Comparison of ENCODE assay signal across 19 mouse cellular contexts in the genomic region with DNA sequence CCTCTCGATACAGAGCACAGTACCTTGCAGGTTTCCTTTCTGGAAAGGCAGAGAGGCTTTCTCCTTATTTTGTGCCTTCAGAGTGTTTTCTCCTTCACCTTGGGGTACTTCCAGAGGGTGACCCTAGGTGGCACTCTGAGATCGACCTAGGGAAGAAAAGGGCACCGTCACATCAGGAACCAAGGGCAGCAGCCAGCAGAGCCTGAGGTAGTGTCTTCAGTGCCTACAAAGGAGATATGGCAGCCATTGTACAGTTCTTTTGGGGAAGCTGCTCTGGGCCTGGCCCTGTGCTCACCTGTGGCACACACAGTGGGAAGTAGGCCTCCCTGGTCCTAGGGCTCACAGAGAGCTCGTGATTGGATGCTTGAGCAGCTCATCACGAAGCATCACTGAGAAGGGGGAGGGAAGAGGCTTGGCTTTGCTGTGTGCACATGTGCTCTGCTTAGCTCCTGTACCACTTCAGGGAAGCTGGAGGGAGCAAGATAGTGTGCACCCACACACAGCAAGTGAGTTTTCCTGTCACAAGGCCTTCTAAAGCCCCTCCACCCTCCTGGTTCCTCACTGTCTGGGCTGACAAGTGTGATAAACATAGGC. TPM values are rescaled to one million over a fixed set of nuclear protein-coding genes. Genes with fewer than 3 reads are reported as not detected.
DNase-seq lines count a peak whose midpoint lies in the region; ATAC-seq and TF ChIP-seq lines count a peak whose summit lies in the region.
"Had no signal": no experiment of that assay in that cellular context is flagged by ENCODE, and none has a peak within 500 bp of the region (broad histone marks: within the 10 kb centered on the region; RNA-seq: fewer than 3 reads in every experiment).

No protein-coding gene starts in this region.

- no peak for DNase-seq in heart, adult 2 months
- DNase-seq in heart, postnatal 36 days, result no peak
- peak; percentile 62 for DNase-seq in CH12.LX (ENCODE audit: extremely low read depth)
- peak; percentile 23 for DNase-seq in MEL (ENCODE audit: low read depth, low spot score)
- DNase-seq in limb, embryonic 10.5 days (ENCODE audit: low spot score), result no peak
- DNase-seq in forebrain, embryonic 10.5 days (ENCODE audit: extremely low spot score, low spot score), result no peak
- DNase-seq in heart, adult 18-20 months, result no peak
- DNase-seq: cerebellum, postnatal 14 days; kidney, postnatal 14 days; lung, embryonic 14.5 days; lung, postnatal 4 days; midbrain, embryonic 14.5 days; thymus, postnatal 14 days had no signal

- TF ChIP-seq CTCF in heart, adult 2 months (IDR thresholded peaks at IDR 0.05), result 0 out of 2 replicates have a peak, but pooled peaks have one; percentile 5
- TF ChIP-seq CTCF in CH12.LX (conservative IDR thresholded peaks at IDR 0.05 in 1 of 2, IDR thresholded peaks at IDR 0.05 in 1 of 2; ENCODE audit: low read depth in 2 of 2, low read length in 2 of 2) (peak in 1 of 2 experiments; percentile 53; a peak in 3 of 4 replicates), MEL (IDR thresholded peaks at IDR 0.05 in 2 of 3, conservative IDR thresholded peaks at IDR 0.05 in 1 of 3; ENCODE audit: control insufficient read depth in 1 of 3, insufficient read depth in 1 of 3, low read depth in 2 of 3, low read length in 3 of 3, poor library complexity in 1 of 3, severe bottlenecking in 1 of 3) (peak in 1 of 3 experiments; percentile 41; a peak in 2 of 6 replicates)

- intact Hi-C loops in heart, adult 2 months (cut with DNase I), result no loop called here
- intact Hi-C loops in heart, postnatal 36 days (cut with DNase I), result no loop called here

- H3K4me2 ChIP-seq in CH12.LX (ENCODE audit: insufficient read depth, low read depth, poor library complexity, severe bottlenecking), result no peak overlapping the region
- H3K4me2 ChIP-seq in midbrain, embryonic 15.5 days, result no peak overlapping the region
- H3K4me2 ChIP-seq: forebrain, embryonic 15.5 days; limb, embryonic 15.5 days; lung, embryonic 14.5 days had no signal

- H3K9ac ChIP-seq in heart, adult 2 months (ENCODE audit: low read depth, low read length), result no peak overlapping the region
- H3K9ac ChIP-seq in CH12.LX (ENCODE audit: insufficient read depth, low read depth) (no peak overlapping the region), MEL (ENCODE audit: control insufficient read depth, low read depth, low read length, poor library complexity, severe bottlenecking) (no peak overlapping the region)
- H3K9ac ChIP-seq in midbrain, embryonic 15.5 days, result no peak overlapping the region
- H3K9ac ChIP-seq: forebrain, embryonic 15.5 days; limb, embryonic 15.5 days; lung, embryonic 14.5 days had no signal

- TF ChIP-seq EP300 in heart, adult 2 months (IDR thresholded peaks at IDR 0.05; ENCODE audit: insufficient read depth, low read depth, low read length), result no peak
- TF ChIP-seq EP300 in CH12.LX (IDR thresholded peaks at IDR 0.05; ENCODE audit: low read length) (no peak), MEL (IDR thresholded peaks at IDR 0.05; ENCODE audit: low read depth in 1 of 2, low read length in 2 of 2) (no peak)

- 94% methylated on average over 5 of the region's 5 CpGs for WGBS in heart, adult 2 months
- 93% methylated on average over 5 of the region's 5 CpGs for WGBS in limb, embryonic 10.5 days
- 90% methylated on average over 5 of the region's 5 CpGs for WGBS in forebrain, embryonic 10.5 days
- 93% methylated on average over 5 of the region's 5 CpGs for WGBS in midbrain, embryonic 15.5 days

- H3K27ac ChIP-seq in heart, adult 2 months, result no peak overlapping the region
- H3K27ac ChIP-seq in CH12.LX (ENCODE audit: insufficient read depth, low read depth) (no peak overlapping the region; the same call in 1 of the 2 replicates), MEL (ENCODE audit: control insufficient read depth, low read depth, low read length) (no peak overlapping the region)
- H3K27ac ChIP-seq in limb, embryonic 10.5 days, result 0 out of 2 replicates have a peak overlapping the region, but pooled peaks have one; percentile 14
- no peak overlapping the region for H3K27ac ChIP-seq in forebrain, embryonic 10.5 days
- H3K27ac ChIP-seq in midbrain, embryonic 15.5 days, result no peak overlapping the region
- H3K27ac ChIP-seq: forebrain, embryonic 15.5 days; heart, embryonic 10.5 days; limb, embryonic 15.5 days had no signal

- H3K79me2 ChIP-seq in heart, adult 2 months (replicated peaks; ENCODE audit: control insufficient read depth, insufficient read depth, low read length), result no peaks in the 10 kb centered on the region
- H3K79me2 ChIP-seq in CH12.LX (replicated peaks; ENCODE audit: control insufficient read depth, extremely low read depth, insufficient read depth, poor library complexity, severe bottlenecking), result no peaks in the 10 kb centered on the region
- no peaks in the 10 kb centered on the region for H3K79me2 ChIP-seq in MEL (ENCODE audit: control insufficient read depth, insufficient read depth, low read length, poor library complexity)

- dilution Hi-C loops in CH12.LX (cut with MboI; ENCODE audit: extremely low pct_ligation_motif_present, extremely low pct_unique_long_range_greater_than_20kb, low sequenced_read_pairs), result no loop called here

- TF ChIP-seq RAD21 in CH12.LX (IDR thresholded peaks at IDR 0.05; ENCODE audit: low read depth, low read length), result peak; percentile 47
- peak; percentile 3 for TF ChIP-seq RAD21 in MEL (IDR thresholded peaks at IDR 0.05; ENCODE audit: low read depth, low read length)

- H3K9me3 ChIP-seq in CH12.LX (replicated peaks; ENCODE audit: low read length), result no peaks in the 10 kb centered on the region
- no peaks in the 10 kb centered on the region for H3K9me3 ChIP-seq in MEL (replicated peaks; ENCODE audit: insufficient read depth, low read length)
- H3K9me3 ChIP-seq in limb, embryonic 10.5 days (replicated peaks), result no peaks in the 10 kb centered on the region
- no peaks in the 10 kb centered on the region for H3K9me3 ChIP-seq in forebrain, embryonic 10.5 days
- no peaks in the 10 kb centered on the region for H3K9me3 ChIP-seq in midbrain, embryonic 15.5 days
- H3K9me3 ChIP-seq: forebrain, embryonic 15.5 days; heart, embryonic 10.5 days; limb, embryonic 15.5 days had no signal

- H3K4me1 ChIP-seq in heart, adult 2 months (ENCODE audit: control insufficient read depth, insufficient read depth, low read length), result no peaks in the 10 kb centered on the region
- H3K4me1 ChIP-seq in CH12.LX (ENCODE audit: control insufficient read depth in 1 of 2, insufficient read depth in 2 of 2), result peaks cover 14 to 27% of the 10 kb centered on the region in 2 experiments
- no peaks in the 10 kb centered on the region for H3K4me1 ChIP-seq in MEL (ENCODE audit: control insufficient read depth in 1 of 2, insufficient read depth in 2 of 2, low read length in 2 of 2)
- H3K4me1 ChIP-seq in limb, embryonic 10.5 days, result no peaks in the 10 kb centered on the region
- no peaks in the 10 kb centered on the region for H3K4me1 ChIP-seq in forebrain, embryonic 10.5 days
- H3K4me1 ChIP-seq in midbrain, embryonic 15.5 days, result no peaks in the 10 kb centered on the region
- H3K4me1 ChIP-seq: limb, embryonic 15.5 days had no signal

- in situ Hi-C loops in CH12.LX (cut with MboI; ENCODE audit: low pct_ligation_motif_present, low pct_unique_long_range_greater_than_20kb, low sequenced_read_pairs), result no loop called here

- H3K27me3 ChIP-seq in heart, adult 2 months (ENCODE audit: control insufficient read depth, insufficient read depth, low read length), result no peaks in the 10 kb centered on the region
- H3K27me3 ChIP-seq in CH12.LX (replicated peaks) (no peaks in the 10 kb centered on the region), MEL (ENCODE audit: control insufficient read depth in 1 of 2, insufficient read depth in 2 of 2, low read length in 2 of 2) (no peaks in the 10 kb centered on the region)
- H3K27me3 ChIP-seq in limb, embryonic 10.5 days (ENCODE audit: low read depth, poor library complexity, severe bottlenecking), result no peaks in the 10 kb centered on the region
- H3K27me3 ChIP-seq in forebrain, embryonic 10.5 days (ENCODE audit: poor library complexity, severe bottlenecking), result no peaks in the 10 kb centered on the region
- no peaks in the 10 kb centered on the region for H3K27me3 ChIP-seq in midbrain, embryonic 15.5 days (replicated peaks)
- H3K27me3 ChIP-seq: forebrain, embryonic 15.5 days; limb, embryonic 15.5 days had no signal

- no peak for ATAC-seq in midbrain, embryonic 15.5 days (replicated peaks)
- ATAC-seq: forebrain, embryonic 15.5 days; hindbrain, embryonic 16.5 days; intestine, postnatal 0 days had no signal

- no peak overlapping the region for H3K4me3 ChIP-seq in heart, adult 2 months
- H3K4me3 ChIP-seq in CH12.LX (replicated peaks in 1 of 3; ENCODE audit: low read depth in 2 of 3, low read length in 2 of 3, poor library complexity in 1 of 3) (no peak overlapping the region), MEL (ENCODE audit: control insufficient read depth in 1 of 2, insufficient read depth in 1 of 2, low read depth in 2 of 2, low read length in 2 of 2) (no peak overlapping the region)
- H3K4me3 ChIP-seq in limb, embryonic 10.5 days, result no peak overlapping the region
- H3K4me3 ChIP-seq in forebrain, embryonic 10.5 days, result no peak overlapping the region
- H3K4me3 ChIP-seq in midbrain, embryonic 15.5 days, result no peak overlapping the region
- H3K4me3 ChIP-seq: forebrain, embryonic 15.5 days; heart, embryonic 10.5 days; limb, embryonic 15.5 days had no signal

- H3K36me3 ChIP-seq in heart, adult 2 months (ENCODE audit: control insufficient read depth, insufficient read depth, low read length), result no peaks in the 10 kb centered on the region
- H3K36me3 ChIP-seq in CH12.LX (replicated peaks in 1 of 2; ENCODE audit: control insufficient read depth in 1 of 2, insufficient read depth in 1 of 2, low read length in 1 of 2) (peaks cover 46 to 69% of the 10 kb centered on the region in 2 experiments), MEL (ENCODE audit: control insufficient read depth in 1 of 2, insufficient read depth in 2 of 2, low read length in 2 of 2) (peaks cover 0 to 7% of the 10 kb centered on the region in 2 experiments; a peak in 2 of 4 replicates)
- H3K36me3 ChIP-seq in limb, embryonic 10.5 days, result peaks cover 74% of the 10 kb centered on the region
- H3K36me3 ChIP-seq in forebrain, embryonic 10.5 days (replicated peaks), result peaks cover 74% of the 10 kb centered on the region
- peaks cover 20% of the 10 kb centered on the region for H3K36me3 ChIP-seq in midbrain, embryonic 15.5 days (replicated peaks)

- no peak for TF ChIP-seq POLR2A in heart, adult 2 months (IDR thresholded peaks at IDR 0.05; ENCODE audit: insufficient read depth, low read depth, low read length)
- TF ChIP-seq POLR2A in CH12.LX (IDR thresholded peaks at IDR 0.05; ENCODE audit: low read depth, low read length) (no peak), MEL (IDR thresholded peaks at IDR 0.05; ENCODE audit: control insufficient read depth in 1 of 2, insufficient read depth in 1 of 2, low read depth in 1 of 2, low read length in 2 of 2, poor library complexity in 1 of 2) (no peak)

RNA-seq across cellular contexts. Expression of gene Gtpbp1, which starts 17.7 kb away (rescaled TPM):
- 10 to 100 TPM; 26.9 to 30.1 TPM for total RNA-seq in heart, adult 2 months (2021)
- polyA plus RNA-seq in heart, adult 2 months (2012; rRNA removed), result 27.0 and 30.5 TPM in 2 replicates
- 10 to 100 TPM; 27.2 to 28.4 TPM for total RNA-seq in heart, postnatal 36 days (2021)
- total RNA-seq in CH12.LX (2012; rRNA removed), result 32.9 and 34.2 TPM in 2 replicates
- 25.3 and 25.5 TPM in 2 replicates for total RNA-seq in CH12.LX (2014; rRNA removed)
- 45.2 and 45.3 TPM in 2 replicates for polyA plus RNA-seq in CH12.LX (2012; ENCODE audit: insufficient read length, low read depth)
- 41.9 and 50.3 TPM in 2 replicates for total RNA-seq in MEL (2012; rRNA removed)
- polyA plus RNA-seq in MEL (2012; ENCODE audit: insufficient read depth in 1 of 2, insufficient read length in 2 of 2, low read depth in 1 of 2, low replicate concordance in 2 of 2, missing spikeins in 1 of 2), result 10 to 100 TPM in 1 of 2 experiments, not detected in 1; 92.2 TPM
- 48.6 and 53.9 TPM in 2 replicates for polyA plus RNA-seq in limb, embryonic 10.5 days (2016; fragmentation: Nextera tagmentation; extraction: Ambion mirVana)
- polyA plus RNA-seq in forebrain, embryonic 10.5 days (2016; fragmentation: Nextera tagmentation; extraction: Ambion mirVana), result 48.3 and 52.5 TPM in 2 replicates
- polyA plus RNA-seq in midbrain, embryonic 15.5 days (2015; fragmentation: Nextera tagmentation; extraction: Ambion mirVana), result 53.7 and 57.4 TPM in 2 replicates
- total RNA-seq in heart, adult 18-20 months (2021), result 10 to 100 TPM; 26.0 to 28.8 TPM

RNA-seq across cellular contexts. Expression of gene Josd1, which starts 20.6 kb away (rescaled TPM):
- 10 to 100 TPM; 22.1 to 24.9 TPM for total RNA-seq in heart, adult 2 months (2021)
- polyA plus RNA-seq in heart, adult 2 months (2012; rRNA removed), result 16.1 and 25.6 TPM in 2 replicates
- 10 to 100 TPM; 24.2 to 25.0 TPM for total RNA-seq in heart, postnatal 36 days (2021)
- total RNA-seq in CH12.LX (2012; rRNA removed) (34.9 and 41.0 TPM in 2 replicates), CH12.LX (2014; rRNA removed) (48.3 and 50.6 TPM in 2 replicates), MEL (2012; rRNA removed) (37.8 and 47.2 TPM in 2 replicates)
- polyA plus RNA-seq in CH12.LX (2012; ENCODE audit: insufficient read length, low read depth) (28.2 and 30.1 TPM in 2 replicates), MEL (2012; ENCODE audit: insufficient read depth in 1 of 2, insufficient read length in 2 of 2, low read depth in 1 of 2, low replicate concordance in 2 of 2, missing spikeins in 1 of 2) (10 to 100 TPM in 1 of 2 experiments, not detected in 1; 46.5 TPM)
- 23.8 and 24.6 TPM in 2 replicates for polyA plus RNA-seq in limb, embryonic 10.5 days (2016; fragmentation: Nextera tagmentation; extraction: Ambion mirVana)
- polyA plus RNA-seq in forebrain, embryonic 10.5 days (2016; fragmentation: Nextera tagmentation; extraction: Ambion mirVana), result 16.6 and 18.6 TPM in 2 replicates
- polyA plus RNA-seq in midbrain, embryonic 15.5 days (2015; fragmentation: Nextera tagmentation; extraction: Ambion mirVana), result 22.8 and 24.0 TPM in 2 replicates
- total RNA-seq in heart, adult 18-20 months (2021), result 10 to 100 TPM; 23.4 to 26.2 TPM

RNA-seq across cellular contexts. Expression of gene Sun2, which starts 34.0 kb away (rescaled TPM):
- 10 to 100 TPM; 83.3 to 96.7 TPM for total RNA-seq in heart, adult 2 months (2021)
- polyA plus RNA-seq in heart, adult 2 months (2012; rRNA removed), result 57.9 and 69.2 TPM in 2 replicates
- total RNA-seq in heart, postnatal 36 days (2021), result 10 to 100 TPM; 85.6 to 89.1 TPM
- total RNA-seq in CH12.LX (2012; rRNA removed) (20.1 and 26.5 TPM in 2 replicates), CH12.LX (2014; rRNA removed) (18.6 and 20.8 TPM in 2 replicates), MEL (2012; rRNA removed) (4.3 and 5.2 TPM in 2 replicates)
- polyA plus RNA-seq in CH12.LX (2012; ENCODE audit: insufficient read length, low read depth) (19.7 and 22.3 TPM in 2 replicates), MEL (2012; ENCODE audit: insufficient read depth in 1 of 2, insufficient read length in 2 of 2, low read depth in 1 of 2, low replicate concordance in 2 of 2, missing spikeins in 1 of 2) (10 to 100 TPM in 1 of 2 experiments, not detected in 1; 10.6 TPM)
- polyA plus RNA-seq in limb, embryonic 10.5 days (2016; fragmentation: Nextera tagmentation; extraction: Ambion mirVana), result 2.8 and 3.8 TPM in 2 replicates
- polyA plus RNA-seq in forebrain, embryonic 10.5 days (2016; fragmentation: Nextera tagmentation; extraction: Ambion mirVana), result 2.0 and 3.4 TPM in 2 replicates
- 7.6 and 9.3 TPM in 2 replicates for polyA plus RNA-seq in midbrain, embryonic 15.5 days (2015; fragmentation: Nextera tagmentation; extraction: Ambion mirVana)
- total RNA-seq in heart, adult 18-20 months (2021), result 10 to 100 TPM; 79.1 to 89.1 TPM

RNA-seq across cellular contexts. Expression of gene Tomm22, which starts 37.7 kb away (rescaled TPM):
- 100 to 1,000 TPM in 1 of 2 experiments, 10 to 100 TPM in 1; 99.8 to 109 TPM for total RNA-seq in heart, adult 2 months (2021)
- polyA plus RNA-seq in heart, adult 2 months (2012; rRNA removed), result 57.8 and 112 TPM in 2 replicates
- total RNA-seq in heart, postnatal 36 days (2021), result 100 to 1,000 TPM; 110 to 120 TPM
- total RNA-seq in CH12.LX (2012; rRNA removed) (109 and 142 TPM in 2 replicates), CH12.LX (2014; rRNA removed) (495 and 496 TPM in 2 replicates), MEL (2012; rRNA removed) (161 and 174 TPM in 2 replicates)
- polyA plus RNA-seq in CH12.LX (2012; ENCODE audit: insufficient read length, low read depth) (212 and 234 TPM in 2 replicates), MEL (2012; ENCODE audit: insufficient read depth in 1 of 2, insufficient read length in 2 of 2, low read depth in 1 of 2, low replicate concordance in 2 of 2, missing spikeins in 1 of 2) (100 to 1,000 TPM; 281 to 829 TPM)
- 253 and 284 TPM in 2 replicates for polyA plus RNA-seq in limb, embryonic 10.5 days (2016; fragmentation: Nextera tagmentation; extraction: Ambion mirVana)
- 268 and 286 TPM in 2 replicates for polyA plus RNA-seq in forebrain, embryonic 10.5 days (2016; fragmentation: Nextera tagmentation; extraction: Ambion mirVana)
- 222 and 226 TPM in 2 replicates for polyA plus RNA-seq in midbrain, embryonic 15.5 days (2015; fragmentation: Nextera tagmentation; extraction: Ambion mirVana)
- total RNA-seq in heart, adult 18-20 months (2021), result 100 to 1,000 TPM; 112 to 126 TPM

RNA-seq across cellular contexts. Expression of gene Cby1, which starts 49.3 kb away (rescaled TPM):
- total RNA-seq in heart, adult 2 months (2021), result 10 to 100 TPM; 18.6 to 19.3 TPM
- polyA plus RNA-seq in heart, adult 2 months (2012; rRNA removed), result 10.1 and 13.8 TPM in 2 replicates
- 10 to 100 TPM; 21.3 to 23.5 TPM for total RNA-seq in heart, postnatal 36 days (2021)
- total RNA-seq in CH12.LX (2012; rRNA removed), result 17.6 and 20.2 TPM in 2 replicates
- total RNA-seq in CH12.LX (2014; rRNA removed), result 19.3 and 19.5 TPM in 2 replicates
- polyA plus RNA-seq in CH12.LX (2012; ENCODE audit: insufficient read length, low read depth), result 16.9 and 20.7 TPM in 2 replicates
- 29.6 and 34.3 TPM in 2 replicates for total RNA-seq in MEL (2012; rRNA removed)
- polyA plus RNA-seq in MEL (2012; ENCODE audit: insufficient read depth in 1 of 2, insufficient read length in 2 of 2, low read depth in 1 of 2, low replicate concordance in 2 of 2, missing spikeins in 1 of 2), result 10 to 100 TPM in 1 of 2 experiments, not detected in 1; 56.2 TPM
- 58.4 and 65.6 TPM in 2 replicates for polyA plus RNA-seq in limb, embryonic 10.5 days (2016; fragmentation: Nextera tagmentation; extraction: Ambion mirVana)
- 79.1 and 80.3 TPM in 2 replicates for polyA plus RNA-seq in forebrain, embryonic 10.5 days (2016; fragmentation: Nextera tagmentation; extraction: Ambion mirVana)
- 92.1 and 99.6 TPM in 2 replicates for polyA plus RNA-seq in midbrain, embryonic 15.5 days (2015; fragmentation: Nextera tagmentation; extraction: Ambion mirVana)
- total RNA-seq in heart, adult 18-20 months (2021), result 10 to 100 TPM; 18.7 to 23.6 TPM

Comparison
In these comparisons a context has a peak if more than half of its experiments do, and no peak if none do; other contexts are left out.
1. DNase-seq: peak in CH12.LX (single experiment) and MEL (single experiment); none in heart, adult 2 months (0 of 2), heart, postnatal 36 days (0 of 2), limb, embryonic 10.5 days (single experiment), forebrain, embryonic 10.5 days (single experiment) and heart, adult 18-20 months (0 of 2).